Mouse (Mus musculus): Measurements from ENCODE around the gene E030018B13Rik. TPM values are rescaled to one million over a fixed set of nuclear protein-coding genes. Genes with fewer than 3 reads are reported as not detected.

E030018B13Rik gene
- 0.30 TPM in 1 of 2 replicates, not detected in the other for polyA plus RNA-seq (2014; fragmentation: Nextera tagmentation; extraction: Ambion mirVana)

GRCm38 (mm10) chr7:63916268-63916907 is at the start of gene E030018B13Rik:
Gene E030018B13Rik (plus strand): TSS chr7:63916857.
- Histone ChIP-seq H3K27me3 (replicated peaks; ENCODE audit: control insufficient read depth, insufficient read depth, low read length) (no peaks in the 10 kb centered on the region), H3K9ac (ENCODE audit: low read length) (no peak within 1 kb of the TSS), H3K4me3 (ENCODE audit: low read depth, low read length) (no peak within 1 kb of the TSS), H3K4me1 (replicated peaks; ENCODE audit: control insufficient read depth, insufficient read depth, low read length) (peaks cover 24% of the 10 kb centered on the region), H3K27ac (ENCODE audit: low read depth) (no peak within 1 kb of the TSS), H3K36me3 (ENCODE audit: control insufficient read depth, insufficient read depth, low read length) (no peaks in the 10 kb centered on the region), H3K4me2 (ENCODE audit: low read length) (no peak within 1 kb of the TSS), H3K9me3 (ENCODE audit: control insufficient read depth, low read length) (no peaks in the 10 kb centered on the region)
- DNase-seq (ENCODE audit: low spot score) (no peak), ATAC-seq (replicated peaks; ENCODE audit: low FRiP score, low TSS enrichment, low read depth) (no peak)
- 96% methylated on average over 6 of the region's 6 CpGs for WGBS

GRCm38 (mm10) chr7:63868356-63868918 is 48.2 kb upstream of the E030018B13Rik start:
- Histone ChIP-seq H3K27me3 (replicated peaks; ENCODE audit: control insufficient read depth, insufficient read depth, low read length) (no peaks in the 10 kb centered on the region), H3K36me3 (ENCODE audit: control insufficient read depth, insufficient read depth, low read length) (no peaks in the 10 kb centered on the region), H3K9ac (ENCODE audit: low read length) (no peak overlapping the region), H3K4me1 (replicated peaks; ENCODE audit: control insufficient read depth, insufficient read depth, low read length) (no peaks in the 10 kb centered on the region), H3K9me3 (ENCODE audit: control insufficient read depth, low read length) (no peaks in the 10 kb centered on the region), H3K4me2 (ENCODE audit: low read length) (no peak overlapping the region), H3K27ac (ENCODE audit: low read depth) (no peak overlapping the region), H3K4me3 (ENCODE audit: low read depth, low read length) (no peak overlapping the region)
- 56% methylated on average over 6 of the region's 6 CpGs for WGBS
- no peak for DNase-seq (ENCODE audit: low spot score)
- no peak for ATAC-seq (replicated peaks; ENCODE audit: low FRiP score, low TSS enrichment, low read depth)

GRCm38 (mm10) chr7:63871698-63872097 is 45.0 kb upstream of the E030018B13Rik start:
- H3K9me3 ChIP-seq (ENCODE audit: control insufficient read depth, low read length), result no peaks in the 10 kb centered on the region
- H3K36me3 ChIP-seq (ENCODE audit: control insufficient read depth, insufficient read depth, low read length), result no peaks in the 10 kb centered on the region
- no peak overlapping the region for H3K27ac ChIP-seq (ENCODE audit: low read depth)
- no peaks in the 10 kb centered on the region for H3K4me1 ChIP-seq (replicated peaks; ENCODE audit: control insufficient read depth, insufficient read depth, low read length)
- H3K9ac ChIP-seq (ENCODE audit: low read length), result no peak overlapping the region
- no peaks in the 10 kb centered on the region for H3K27me3 ChIP-seq (replicated peaks; ENCODE audit: control insufficient read depth, insufficient read depth, low read length)
- H3K4me3 ChIP-seq (ENCODE audit: low read depth, low read length), result no peak overlapping the region
- 76% methylated on average over 6 of the region's 6 CpGs for WGBS
- no peak overlapping the region for H3K4me2 ChIP-seq (ENCODE audit: low read length)
- no peak for DNase-seq (ENCODE audit: low spot score)
- no peak for ATAC-seq (replicated peaks; ENCODE audit: low FRiP score, low TSS enrichment, low read depth)

GRCm38 (mm10) chr7:63873880-63874279 is 42.8 kb upstream of the E030018B13Rik start:
- no peaks in the 10 kb centered on the region for H3K9me3 ChIP-seq (ENCODE audit: control insufficient read depth, low read length)
- no peaks in the 10 kb centered on the region for H3K27me3 ChIP-seq (replicated peaks; ENCODE audit: control insufficient read depth, insufficient read depth, low read length)
- no peaks in the 10 kb centered on the region for H3K36me3 ChIP-seq (ENCODE audit: control insufficient read depth, insufficient read depth, low read length)
- H3K27ac ChIP-seq (ENCODE audit: low read depth), result no peak overlapping the region
- no peak overlapping the region for H3K4me2 ChIP-seq (ENCODE audit: low read length)
- WGBS, result 48% methylated on average over 12 of the region's 12 CpGs
- H3K4me1 ChIP-seq (replicated peaks; ENCODE audit: control insufficient read depth, insufficient read depth, low read length), result no peaks in the 10 kb centered on the region
- H3K9ac ChIP-seq (ENCODE audit: low read length), result no peak overlapping the region
- DNase-seq (ENCODE audit: low spot score), result no peak
- no peak for ATAC-seq (replicated peaks; ENCODE audit: low FRiP score, low TSS enrichment, low read depth)
- H3K4me3 ChIP-seq (ENCODE audit: low read depth, low read length), result no peak overlapping the region

- no peaks in the 10 kb centered on the region for H3K9me3 ChIP-seq (ENCODE audit: control insufficient read depth, low read length)
- DNase-seq (ENCODE audit: low spot score), result no peak
- H3K27me3 ChIP-seq (replicated peaks; ENCODE audit: control insufficient read depth, insufficient read depth, low read length), result no peaks in the 10 kb centered on the region
- H3K27ac ChIP-seq (ENCODE audit: low read depth), result no peak overlapping the region
- no peak overlapping the region for H3K4me3 ChIP-seq (ENCODE audit: low read depth, low read length)
- no peaks in the 10 kb centered on the region for H3K36me3 ChIP-seq (ENCODE audit: control insufficient read depth, insufficient read depth, low read length)
- ATAC-seq (replicated peaks; ENCODE audit: low FRiP score, low TSS enrichment, low read depth), result no peak
- H3K9ac ChIP-seq (ENCODE audit: low read length), result no peak overlapping the region
- no peak overlapping the region for H3K4me2 ChIP-seq (ENCODE audit: low read length)
- no peaks in the 10 kb centered on the region for H3K4me1 ChIP-seq (replicated peaks; ENCODE audit: control insufficient read depth, insufficient read depth, low read length)
Observed at GRCm38 (mm10) chr7:63875686-63876085, 41.0 kb upstream of the E030018B13Rik start.

- no peaks in the 10 kb centered on the region for H3K27me3 ChIP-seq (replicated peaks; ENCODE audit: control insufficient read depth, insufficient read depth, low read length)
- no peak overlapping the region for H3K9ac ChIP-seq (ENCODE audit: low read length)
- no peaks in the 10 kb centered on the region for H3K9me3 ChIP-seq (ENCODE audit: control insufficient read depth, low read length)
- H3K4me1 ChIP-seq (replicated peaks; ENCODE audit: control insufficient read depth, insufficient read depth, low read length), result no peaks in the 10 kb centered on the region
- ATAC-seq (replicated peaks; ENCODE audit: low FRiP score, low TSS enrichment, low read depth) (no peak), DNase-seq (ENCODE audit: low spot score) (no peak)
- H3K4me3 ChIP-seq (ENCODE audit: low read depth, low read length), result no peak overlapping the region
- H3K27ac ChIP-seq (ENCODE audit: low read depth), result no peak overlapping the region
- 69% methylated on average over 2 of the region's 2 CpGs for WGBS
- H3K4me2 ChIP-seq (ENCODE audit: low read length), result no peak overlapping the region
- no peaks in the 10 kb centered on the region for H3K36me3 ChIP-seq (ENCODE audit: control insufficient read depth, insufficient read depth, low read length)
Observed at GRCm38 (mm10) chr7:63876640-63877039, 40.0 kb upstream of the E030018B13Rik start.

- H3K9ac ChIP-seq (ENCODE audit: low read length), result no peak overlapping the region
- no peaks in the 10 kb centered on the region for H3K9me3 ChIP-seq (ENCODE audit: control insufficient read depth, low read length)
- no peaks in the 10 kb centered on the region for H3K36me3 ChIP-seq (ENCODE audit: control insufficient read depth, insufficient read depth, low read length)
- H3K27ac ChIP-seq (ENCODE audit: low read depth), result no peak overlapping the region
- no peaks in the 10 kb centered on the region for H3K4me1 ChIP-seq (replicated peaks; ENCODE audit: control insufficient read depth, insufficient read depth, low read length)
- 22% methylated on average over 14 of the region's 14 CpGs for WGBS
- H3K4me2 ChIP-seq (ENCODE audit: low read length), result no peak overlapping the region
- DNase-seq (ENCODE audit: low spot score), result no peak
- no peaks in the 10 kb centered on the region for H3K27me3 ChIP-seq (replicated peaks; ENCODE audit: control insufficient read depth, insufficient read depth, low read length)
- no peak for ATAC-seq (replicated peaks; ENCODE audit: low FRiP score, low TSS enrichment, low read depth)
- H3K4me3 ChIP-seq (ENCODE audit: low read depth, low read length), result no peak overlapping the region
Observed at GRCm38 (mm10) chr7:63877610-63878009, 39.0 kb upstream of the E030018B13Rik start.

- 81% methylated on average over 6 of the region's 6 CpGs for WGBS
- Histone ChIP-seq H3K36me3 (ENCODE audit: control insufficient read depth, insufficient read depth, low read length) (no peaks in the 10 kb centered on the region), H3K4me2 (ENCODE audit: low read length) (no peak overlapping the region), H3K27ac (ENCODE audit: low read depth) (no peak overlapping the region), H3K4me1 (replicated peaks; ENCODE audit: control insufficient read depth, insufficient read depth, low read length) (no peaks in the 10 kb centered on the region), H3K9ac (ENCODE audit: low read length) (no peak overlapping the region), H3K4me3 (ENCODE audit: low read depth, low read length) (no peak overlapping the region), H3K27me3 (replicated peaks; ENCODE audit: control insufficient read depth, insufficient read depth, low read length) (no peaks in the 10 kb centered on the region), H3K9me3 (ENCODE audit: control insufficient read depth, low read length) (no peaks in the 10 kb centered on the region)
- ATAC-seq (replicated peaks; ENCODE audit: low FRiP score, low TSS enrichment, low read depth), result no peak
- no peak for DNase-seq (ENCODE audit: low spot score)
Observed at GRCm38 (mm10) chr7:63879583-63879982, 37.1 kb upstream of the E030018B13Rik start.

GRCm38 (mm10) chr7:63882739-63883138 is 33.9 kb upstream of the E030018B13Rik start:
- 86% methylated on average over 7 of the region's 7 CpGs for WGBS
- no peak for ATAC-seq (replicated peaks; ENCODE audit: low FRiP score, low TSS enrichment, low read depth)

More at GRCm38 (mm10) chr7:63882739-63883138, 33.9 kb upstream of the E030018B13Rik start:
- no peaks in the 10 kb centered on the region for H3K4me1 ChIP-seq (replicated peaks; ENCODE audit: control insufficient read depth, insufficient read depth, low read length)
- DNase-seq (ENCODE audit: low spot score), result no peak
- no peak overlapping the region for H3K27ac ChIP-seq (ENCODE audit: low read depth)
- H3K4me3 ChIP-seq (ENCODE audit: low read depth, low read length), result no peak overlapping the region
- no peaks in the 10 kb centered on the region for H3K9me3 ChIP-seq (ENCODE audit: control insufficient read depth, low read length)
- H3K27me3 ChIP-seq (replicated peaks; ENCODE audit: control insufficient read depth, insufficient read depth, low read length), result no peaks in the 10 kb centered on the region
- H3K9ac ChIP-seq (ENCODE audit: low read length), result no peak overlapping the region
- H3K36me3 ChIP-seq (ENCODE audit: control insufficient read depth, insufficient read depth, low read length), result no peaks in the 10 kb centered on the region
- no peak overlapping the region for H3K4me2 ChIP-seq (ENCODE audit: low read length)
